Mouse (Mus musculus) thymus, postnatal 36 days (tissue): ENCODE data around the gene Tgm2.

Source experiments
- DNase-seq, 2 experiments: peaks; one replicate each; pipeline ENCODE4 v3.0.0; 2022; ENCODE audit warnings: mixed read lengths in 2 of 2

Gene Tgm2

DNA sequence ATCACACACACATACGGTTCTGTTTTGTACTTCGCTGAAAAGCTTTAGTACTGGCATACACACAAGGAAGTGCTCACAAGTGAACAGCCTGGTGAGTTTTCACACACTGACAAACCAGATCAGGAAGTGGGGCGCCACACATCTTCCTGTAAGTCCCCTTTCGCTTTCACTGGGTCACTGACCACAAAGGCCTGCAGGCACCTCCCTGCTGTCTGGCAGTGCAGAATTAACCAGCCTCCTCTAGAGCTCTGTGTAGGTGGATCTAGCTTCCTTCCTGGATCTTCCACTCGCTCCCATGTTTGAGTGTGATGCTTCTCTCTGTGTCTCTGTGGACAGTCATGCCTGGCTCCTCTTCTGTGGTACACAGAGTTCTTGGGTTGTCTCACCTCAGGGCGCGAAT, 20.4 kb upstream of the Tgm2 start:
- DNase-seq: peak; percentile 68 to 74

DNA sequence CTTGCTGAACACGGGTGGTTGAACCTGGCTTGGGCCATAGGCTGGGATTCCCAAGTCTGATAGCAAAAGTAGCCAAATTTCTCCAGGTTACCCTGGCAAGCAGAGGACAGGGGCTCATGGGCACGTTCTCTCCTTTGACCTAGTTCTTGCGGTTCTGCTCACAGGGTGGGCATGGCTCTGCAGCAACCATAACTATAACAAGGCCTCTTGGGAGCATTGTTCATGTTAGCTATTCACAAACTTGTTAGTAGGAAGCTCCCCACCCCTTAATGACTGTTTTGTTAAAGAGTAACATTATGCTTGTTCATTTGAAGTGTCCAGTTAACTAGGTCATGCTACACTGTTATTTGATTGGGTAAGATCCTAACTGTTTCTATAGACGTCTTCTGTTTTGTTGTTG, 19.5 kb upstream of the Tgm2 start:
- no peak for DNase-seq

- no peak for DNase-seq
Measured at GRCm38 (mm10) chr2:158163034-158163433, 16.8 kb upstream of the Tgm2 start.

- DNase-seq: no peak
Measured at GRCm38 (mm10) chr2:158161761-158162160, 15.5 kb upstream of the Tgm2 start.

GRCm38 (mm10) chr2:158159376-158160235, 13.4 kb upstream of the Tgm2 start:
- peak; percentile 18 to 30 for DNase-seq

DNA sequence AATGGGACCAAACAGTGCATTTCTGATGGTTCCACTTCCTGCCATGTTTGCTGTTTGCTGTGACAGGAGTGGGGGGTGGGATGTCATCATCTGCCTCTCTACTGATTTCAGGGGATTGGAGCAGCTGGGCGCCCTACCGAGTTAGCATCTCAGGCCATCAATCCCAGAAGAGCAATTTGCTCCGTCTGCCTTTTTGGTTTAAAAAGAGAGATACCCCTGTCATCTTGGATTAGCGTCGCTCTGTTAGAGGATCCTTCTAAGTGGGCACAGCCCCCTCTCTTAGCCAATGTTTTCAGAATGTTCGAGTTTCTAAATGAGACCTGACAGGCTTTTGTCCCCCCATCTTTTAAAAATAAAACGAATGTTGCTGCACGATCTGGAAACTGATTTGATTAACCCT, 11.4 kb upstream of the Tgm2 start:
- DNase-seq: no peak

GRCm38 (mm10) chr2:158156487-158156886, 10.3 kb upstream of the Tgm2 start:
- no peak for DNase-seq

DNA sequence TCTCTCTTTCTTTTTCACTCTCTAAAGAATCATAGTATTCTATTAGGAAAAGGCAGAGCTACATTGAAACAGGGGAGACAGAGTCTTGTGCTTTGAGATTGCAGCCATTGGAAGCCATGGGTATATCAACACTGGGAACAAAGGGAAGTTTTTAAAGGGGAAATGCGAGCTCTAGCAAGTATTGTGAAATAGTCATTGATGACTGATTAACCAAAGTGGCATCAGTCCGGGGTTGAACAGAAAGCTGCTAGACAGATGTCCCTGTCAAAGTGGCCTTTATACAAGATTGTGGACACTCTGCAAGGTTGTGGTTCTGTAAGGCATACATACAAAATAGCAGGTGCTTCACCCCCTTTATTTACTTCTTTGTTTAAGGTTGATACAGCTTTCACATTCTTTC, 9.4 kb upstream of the Tgm2 start:
- DNase-seq: no peak

- no peak for DNase-seq
Measured at GRCm38 (mm10) chr2:158155101-158155500, 8.9 kb upstream of the Tgm2 start.

DNA sequence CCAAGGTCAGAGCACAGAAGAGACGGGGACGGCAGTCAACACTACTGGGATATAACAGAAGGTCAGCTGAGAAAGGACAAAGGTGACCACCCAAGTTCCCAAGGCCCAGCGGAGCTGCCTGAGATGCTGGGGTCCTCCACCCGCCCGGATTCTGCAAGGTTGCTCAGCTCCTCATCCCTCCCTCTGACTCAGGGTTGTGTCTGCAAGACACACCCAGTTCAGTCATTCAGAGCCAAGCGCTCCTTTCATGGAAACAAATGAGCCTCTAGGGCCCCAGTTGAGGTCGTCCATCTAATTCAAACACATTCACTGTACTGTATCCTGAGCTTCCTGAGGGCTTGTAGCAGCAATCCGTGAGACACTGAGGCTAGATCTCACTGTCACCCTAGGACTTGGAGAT, 8.4 kb upstream of the Tgm2 start:
- DNase-seq: no peak

DNA sequence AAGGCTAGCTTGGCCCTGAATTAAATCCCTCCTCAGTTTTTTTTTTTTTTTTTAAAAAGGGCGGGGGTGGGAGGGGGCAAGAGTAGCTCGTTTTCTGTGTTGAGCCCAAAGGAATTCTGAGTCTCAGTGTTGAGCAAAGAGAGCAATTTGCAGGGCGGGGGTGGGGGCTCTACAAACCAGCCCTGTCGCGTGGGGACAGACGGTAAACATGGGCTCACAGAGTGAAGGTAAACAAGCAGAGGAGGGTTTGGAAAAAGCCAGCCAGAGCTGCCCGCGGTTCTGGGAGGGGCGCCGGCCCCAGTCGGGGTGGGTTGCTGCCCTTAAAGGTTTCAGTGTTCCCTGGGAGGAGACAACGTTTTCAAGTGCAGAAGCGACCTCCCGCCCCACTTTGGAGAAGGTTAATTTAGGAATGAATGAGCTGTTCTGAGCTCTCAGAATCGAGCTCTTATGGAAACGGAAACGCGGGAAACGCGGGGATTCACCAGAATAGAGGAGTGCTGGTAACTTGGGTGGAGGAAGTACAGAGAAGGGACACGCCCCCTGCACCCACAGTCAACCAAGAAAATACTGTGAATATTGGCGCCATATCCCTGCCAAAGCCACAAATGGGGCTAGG, 7.6 kb upstream of the Tgm2 start:
- peak; percentile 34 to 40 for DNase-seq

- DNase-seq: no peak
Measured at GRCm38 (mm10) chr2:158152685-158153309, 6.6 kb upstream of the Tgm2 start.

- DNase-seq: no peak
Measured at GRCm38 (mm10) chr2:158151077-158151476, 4.8 kb upstream of the Tgm2 start.

DNA sequence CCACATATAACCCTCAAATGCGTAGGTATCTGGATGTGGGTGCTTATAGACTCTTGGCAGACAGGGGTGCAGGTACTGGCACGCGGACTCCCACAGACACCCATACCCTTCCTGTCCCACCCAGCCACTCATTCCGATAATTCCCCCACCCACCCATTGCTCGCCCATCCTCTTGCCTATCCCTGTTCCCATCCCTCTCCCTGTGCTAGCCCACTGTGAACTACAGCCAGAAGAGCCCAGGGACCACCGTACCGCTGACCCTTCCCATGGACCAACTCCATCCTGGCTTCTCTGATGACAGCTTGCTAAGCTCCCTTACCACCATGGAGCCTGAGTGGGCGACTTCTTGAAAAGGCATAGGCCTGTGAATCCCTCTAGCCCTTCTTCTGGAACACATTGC, 735 bp upstream of the Tgm2 start:
- no peak for DNase-seq

DNA sequence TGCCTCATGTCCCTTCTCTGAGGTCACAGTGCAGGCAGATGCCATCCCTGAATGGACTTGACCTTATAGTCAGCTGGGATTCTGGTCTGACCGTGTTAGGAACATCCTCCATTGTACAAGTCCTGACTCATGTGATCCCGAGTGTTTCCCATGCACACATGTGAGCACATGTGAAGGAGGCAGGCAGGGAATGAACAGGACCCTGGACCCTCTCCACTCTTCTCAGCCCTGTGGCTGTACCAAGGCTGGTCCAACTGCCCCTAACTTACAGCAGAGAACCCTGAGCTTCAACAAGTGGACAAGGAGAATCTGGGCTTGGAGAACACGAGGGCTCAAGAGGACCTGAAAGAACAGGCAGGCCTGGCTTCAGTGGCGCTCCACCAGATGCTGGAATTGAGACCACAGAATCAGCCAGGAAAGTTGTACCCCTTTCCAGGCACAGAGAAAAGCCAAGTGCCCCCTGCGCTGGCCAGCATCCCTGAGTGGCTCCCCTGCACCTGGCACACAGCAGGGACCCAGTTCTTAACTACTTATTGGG, 639 bp downstream of the Tgm2 start:
- no peak for DNase-seq

- no peak for DNase-seq
Measured at GRCm38 (mm10) chr2:158144750-158145527, 1.3 kb downstream of the Tgm2 start.

GRCm38 (mm10) chr2:158144263-158144662, 2.0 kb downstream of the Tgm2 start:
- no peak for DNase-seq

DNA sequence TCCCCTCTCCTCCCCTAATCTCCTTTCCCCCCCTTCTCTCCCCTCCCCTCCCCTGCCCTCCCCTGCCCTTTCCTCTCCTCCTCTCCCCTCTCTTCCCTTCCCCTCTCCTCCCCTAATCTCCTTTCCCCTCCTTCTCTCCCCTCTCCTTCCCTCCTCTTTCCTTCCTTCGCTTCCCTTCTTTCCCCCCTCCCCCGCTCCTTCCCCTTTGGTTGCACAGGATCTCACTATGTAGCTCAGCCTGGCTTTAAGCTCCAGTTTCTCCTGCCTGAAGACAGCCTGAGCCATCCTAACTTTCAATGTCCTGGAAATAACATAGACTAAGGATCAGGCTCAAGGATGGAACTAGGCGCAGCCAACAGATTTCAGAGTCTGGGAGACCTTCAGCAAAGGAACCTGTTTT, 2.4 kb downstream of the Tgm2 start:
- no peak for DNase-seq

GRCm38 (mm10) chr2:158142981-158143380, 3.3 kb downstream of the Tgm2 start:
- DNase-seq: no peak

- no peak for DNase-seq
Measured at GRCm38 (mm10) chr2:158141690-158142440, 4.4 kb downstream of the Tgm2 start.

- DNase-seq: no peak
Measured at GRCm38 (mm10) chr2:158141271-158141670, 5.0 kb downstream of the Tgm2 start.

DNA sequence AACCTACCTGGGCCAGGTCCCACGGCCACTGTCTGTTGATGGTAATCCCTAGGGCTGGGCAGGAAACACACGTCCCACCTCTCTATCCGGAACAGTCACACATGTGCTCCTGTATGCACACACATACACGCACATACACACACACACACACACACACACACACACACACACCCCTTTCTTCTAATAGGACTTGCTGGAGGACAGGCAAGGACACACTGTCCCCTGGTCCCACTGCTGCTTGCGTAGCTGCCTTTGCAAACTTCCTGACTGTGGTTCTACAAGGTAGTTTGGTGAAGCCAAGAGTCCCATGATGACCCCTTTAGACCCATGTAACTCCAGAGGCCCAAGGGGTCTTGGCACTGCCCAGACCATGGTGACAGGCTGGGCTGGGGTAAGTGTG, 5.6 kb downstream of the Tgm2 start:
- DNase-seq: no peak
